Mouse (Mus musculus): ENCODE data around the gene Gm11627.

DNA sequence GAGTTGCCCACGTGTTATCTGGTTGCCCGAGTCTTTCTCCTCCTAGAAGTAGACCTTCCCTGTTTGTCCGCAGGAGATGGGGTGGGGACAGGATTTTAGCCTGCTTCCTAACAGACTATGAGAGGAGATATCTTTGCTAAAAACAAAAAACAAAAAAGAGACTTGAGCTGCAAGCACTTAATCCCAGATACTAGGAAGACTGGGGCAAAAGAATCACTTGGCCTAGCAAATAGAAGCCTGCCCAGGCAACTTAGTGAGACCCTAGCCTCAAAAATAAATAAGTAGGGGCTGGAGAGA, 721 bp upstream of the Gm11627 start:
- TF ChIP-seq POLR2A (IDR thresholded peaks at IDR 0.05; ENCODE audit: low read depth, low read length) (no peak), CTCF (conservative IDR thresholded peaks at IDR 0.05; ENCODE audit: insufficient read depth, insufficient read length, low read depth, low read length) (no peak)

Data from kidney, adult 2 months (tissue).